Mouse (Mus musculus): Measurements from ENCODE around the gene Pkmyt1. TPM values are rescaled to one million over a fixed set of nuclear protein-coding genes. Genes with fewer than 3 reads are reported as not detected.

Gene Pkmyt1
- polyA plus RNA-seq, 1 experiment from 2014 or later = 13.9 TPM

GRCm38 (mm10) chr17:23773676-23774075 is 47.5 kb downstream of the Pkmyt1 start:
- no peak for ATAC-seq

GRCm38 (mm10) chr17:23774090-23774489 is 48.0 kb downstream of the Pkmyt1 start:
- WGBS (ENCODE audit: insufficient replicate concordance) = 4% methylated on average over 12 of the region's 12 CpGs
- Histone ChIP-seq H3K9me3 (ENCODE audit: low read length) (no peaks in the 10 kb centered on the region), H3K4me3 (ENCODE audit: low read depth, low read length) (no peak overlapping the region), H3K9ac (replicated peaks) (no peak overlapping the region), H3K27ac (ENCODE audit: low read depth) (no peak overlapping the region), H3K4me2 (ENCODE audit: low read depth, low read length) (no peak overlapping the region), H3K4me1 (ENCODE audit: insufficient read depth) (peaks cover 8% of the 10 kb centered on the region), H3K36me3 (replicated peaks; ENCODE audit: insufficient read depth, low read length) (no peaks in the 10 kb centered on the region), H3K27me3 (ENCODE audit: insufficient read depth, low read length) (no peaks in the 10 kb centered on the region)
- ATAC-seq (peak; percentile 56), DNase-seq (peak; percentile 86)
- TF ChIP-seq CTCF (IDR thresholded peaks at IDR 0.05; ENCODE audit: low read depth) (peak; percentile 89), EP300 (IDR thresholded peaks at IDR 0.05; ENCODE audit: low read depth) (no peak)

More at GRCm38 (mm10) chr17:23773676-23774075, 47.5 kb downstream of the Pkmyt1 start:
- 67% methylated on average over 6 of the region's 6 CpGs for WGBS (ENCODE audit: insufficient replicate concordance)
- Histone ChIP-seq H3K4me2 (ENCODE audit: low read depth, low read length) (no peak overlapping the region), H3K9ac (replicated peaks) (no peak overlapping the region), H3K9me3 (ENCODE audit: low read length) (no peaks in the 10 kb centered on the region), H3K27ac (ENCODE audit: low read depth) (no peak overlapping the region), H3K4me3 (ENCODE audit: low read depth, low read length) (no peak overlapping the region), H3K27me3 (ENCODE audit: insufficient read depth, low read length) (no peaks in the 10 kb centered on the region), H3K36me3 (replicated peaks; ENCODE audit: insufficient read depth, low read length) (no peaks in the 10 kb centered on the region), H3K4me1 (ENCODE audit: insufficient read depth) (peaks cover 8% of the 10 kb centered on the region)
- DNase-seq = no peak
- TF ChIP-seq CTCF (IDR thresholded peaks at IDR 0.05; ENCODE audit: low read depth) (no peak), EP300 (IDR thresholded peaks at IDR 0.05; ENCODE audit: low read depth) (no peak)

GRCm38 (mm10) chr17:23776216-23776615 is 50.1 kb downstream of the Pkmyt1 start:
- H3K4me3 ChIP-seq (ENCODE audit: low read depth, low read length) = no peak overlapping the region
- ATAC-seq = no peak
- H3K9me3 ChIP-seq (ENCODE audit: low read length) = no peaks in the 10 kb centered on the region
- H3K9ac ChIP-seq (replicated peaks) = no peak overlapping the region
- H3K27ac ChIP-seq (ENCODE audit: low read depth) = no peak overlapping the region
- H3K36me3 ChIP-seq (replicated peaks; ENCODE audit: insufficient read depth, low read length) = no peaks in the 10 kb centered on the region
- H3K4me1 ChIP-seq (ENCODE audit: insufficient read depth) = 0 out of 2 replicates have a peak, but pooled peaks cover 2% of the 10 kb centered on the region
- H3K4me2 ChIP-seq (ENCODE audit: low read depth, low read length) = no peak overlapping the region
- H3K27me3 ChIP-seq (ENCODE audit: insufficient read depth, low read length) = no peaks in the 10 kb centered on the region
- WGBS (ENCODE audit: insufficient replicate concordance) = 82% methylated on average over 10 of the region's 10 CpGs
- DNase-seq = no peak
- TF ChIP-seq CTCF (IDR thresholded peaks at IDR 0.05; ENCODE audit: low read depth) (no peak), EP300 (IDR thresholded peaks at IDR 0.05; ENCODE audit: low read depth) (no peak)

- 56% methylated on average over 2 of the region's 2 CpGs for WGBS (ENCODE audit: insufficient replicate concordance)
- Histone ChIP-seq H3K4me2 (ENCODE audit: low read depth, low read length) (no peak overlapping the region), H3K9ac (replicated peaks) (no peak overlapping the region), H3K4me3 (ENCODE audit: low read depth, low read length) (no peak overlapping the region), H3K36me3 (replicated peaks; ENCODE audit: insufficient read depth, low read length) (no peaks in the 10 kb centered on the region), H3K27me3 (ENCODE audit: insufficient read depth, low read length) (no peaks in the 10 kb centered on the region), H3K9me3 (ENCODE audit: low read length) (no peaks in the 10 kb centered on the region), H3K4me1 (ENCODE audit: insufficient read depth) (0 out of 2 replicates have a peak, but pooled peaks cover 2% of the 10 kb centered on the region), H3K27ac (ENCODE audit: low read depth) (no peak overlapping the region)
- no peak for DNase-seq
- TF ChIP-seq CTCF (IDR thresholded peaks at IDR 0.05; ENCODE audit: low read depth) (no peak), EP300 (IDR thresholded peaks at IDR 0.05; ENCODE audit: low read depth) (no peak)
- ATAC-seq = no peak
These were observed 51.0 kb downstream of the Pkmyt1 start for GRCm38 (mm10) chr17:23777141-23777540.

DNA sequence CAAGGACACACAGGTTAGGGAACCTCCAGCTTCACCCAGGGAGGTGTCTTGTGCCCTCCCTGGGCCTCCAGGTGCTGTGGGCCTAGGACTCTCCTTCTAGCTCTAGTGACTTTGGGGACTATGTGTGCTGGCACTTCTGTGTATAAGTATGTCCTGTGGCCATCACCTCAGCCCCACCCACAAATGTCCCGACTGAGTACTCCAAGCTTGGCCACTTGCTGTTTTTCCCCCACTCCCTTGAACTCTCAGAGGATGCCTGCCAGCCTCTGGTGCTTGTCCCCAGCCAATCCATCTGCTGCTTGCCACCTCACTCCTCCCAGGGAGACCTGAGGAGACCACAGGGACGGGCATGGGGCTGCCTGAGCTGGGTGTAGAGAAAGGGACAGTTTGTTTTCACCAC is 52.3 kb downstream of the Pkmyt1 start:
- DNase-seq (no peak), ATAC-seq (no peak)
- no peak for TF ChIP-seq EP300 (IDR thresholded peaks at IDR 0.05; ENCODE audit: low read depth)
- TF ChIP-seq CTCF (IDR thresholded peaks at IDR 0.05; ENCODE audit: low read depth) = no peak
- no peaks in the 10 kb centered on the region for H3K9me3 ChIP-seq (ENCODE audit: low read length)
- H3K4me3 ChIP-seq (ENCODE audit: low read depth, low read length) = no peak overlapping the region
- no peaks in the 10 kb centered on the region for H3K27me3 ChIP-seq (ENCODE audit: insufficient read depth, low read length)
- H3K4me2 ChIP-seq (ENCODE audit: low read depth, low read length) = no peak overlapping the region
- no peaks in the 10 kb centered on the region for H3K36me3 ChIP-seq (replicated peaks; ENCODE audit: insufficient read depth, low read length)
- H3K27ac ChIP-seq (ENCODE audit: low read depth) = no peak overlapping the region
- H3K9ac ChIP-seq (replicated peaks) = no peak overlapping the region
- H3K4me1 ChIP-seq (ENCODE audit: insufficient read depth) = 0 out of 2 replicates have a peak, but pooled peaks cover 2% of the 10 kb centered on the region
- WGBS (ENCODE audit: insufficient replicate concordance) = 31% methylated on average over 2 of the region's 2 CpGs

GRCm38 (mm10) chr17:23783352-23783751 is 57.2 kb downstream of the Pkmyt1 start:
- Histone ChIP-seq H3K36me3 (replicated peaks; ENCODE audit: insufficient read depth, low read length) (no peaks in the 10 kb centered on the region), H3K27me3 (ENCODE audit: insufficient read depth, low read length) (0 out of 2 replicates have a peak, but pooled peaks cover 3% of the 10 kb centered on the region), H3K4me3 (ENCODE audit: low read depth, low read length) (no peak overlapping the region), H3K4me2 (ENCODE audit: low read depth, low read length) (no peak overlapping the region), H3K27ac (ENCODE audit: low read depth) (no peak overlapping the region), H3K9ac (replicated peaks) (no peak overlapping the region), H3K4me1 (ENCODE audit: insufficient read depth) (peaks cover 13% of the 10 kb centered on the region), H3K9me3 (ENCODE audit: low read length) (no peaks in the 10 kb centered on the region)
- DNase-seq (no peak), ATAC-seq (no peak)
- no peak for TF ChIP-seq CTCF (IDR thresholded peaks at IDR 0.05; ENCODE audit: low read depth)
- no peak for TF ChIP-seq EP300 (IDR thresholded peaks at IDR 0.05; ENCODE audit: low read depth)
